Mouse (Mus musculus) megakaryocyte, embryonic 14.5 days (primary cell): ENCODE data around the gene Snx20.

Experiments used
- FLI1 ChIP-seq: IDR thresholded peaks from 2 replicates; pipeline ENCODE4 v1.6.1; 2012; ENCODE audit warnings: low read length, inconsistent platforms, mixed read lengths
- GATA1 ChIP-seq: IDR thresholded peaks from 3 replicates; pipeline ENCODE4 v1.6.1; 2012; ENCODE audit warnings: mixed read lengths, low read length, inconsistent platforms, borderline replicate concordance

GRCm38 (mm10) chr8:88666435-88666834 lies 30.5 kb upstream of the Snx20 start:
- TF ChIP-seq GATA1 (no peak), FLI1 (no peak)
